Comparison of ENCODE assay signal across 8 mouse cellular contexts in genomic region chr11:75733227-75733940, GRCm38 (mm10). TPM values are rescaled to one million over a fixed set of nuclear protein-coding genes. Genes with fewer than 3 reads are reported as not detected.
A peak's percentile ranks its signal among the peaks of the same experiment; 100 is the strongest.
DNase-seq lines count a peak whose midpoint lies in the region; ATAC-seq and TF ChIP-seq lines count a peak whose summit lies in the region.

No protein-coding gene starts in this region.

- peak; percentile 73 for ATAC-seq in intestine, embryonic 14.5 days (replicated peaks; ENCODE audit: low FRiP score, low TSS enrichment, low read depth)
- ATAC-seq in midbrain, postnatal 0 days (ENCODE audit: low FRiP score) = peak; percentile 72
- ATAC-seq in stomach, embryonic 15.5 days (ENCODE audit: insufficient read depth, low FRiP score, low read depth) = peak; percentile 63

- peaks cover 13% of the 10 kb centered on the region for H3K4me1 ChIP-seq in cortical plate, adult 2 months (ENCODE audit: control insufficient read depth, insufficient read depth, low read length)
- peaks cover 37% of the 10 kb centered on the region for H3K4me1 ChIP-seq in intestine, embryonic 14.5 days (replicated peaks; ENCODE audit: control insufficient read depth, insufficient read depth, low read length)
- H3K4me1 ChIP-seq in liver, adult 2 months (ENCODE audit: control insufficient read depth, insufficient read depth, low read length) = peaks cover 24% of the 10 kb centered on the region
- peaks cover 12% of the 10 kb centered on the region; the same call in 1 of the 2 replicates for H3K4me1 ChIP-seq in midbrain, postnatal 0 days (ENCODE audit: insufficient read depth, low read length)
- peaks cover 25% of the 10 kb centered on the region for H3K4me1 ChIP-seq in stomach, embryonic 15.5 days

- H3K4me3 ChIP-seq in cortical plate, adult 2 months (ENCODE audit: insufficient read depth, low read length) = peak overlapping the region; percentile 49
- H3K4me3 ChIP-seq in intestine, embryonic 14.5 days (ENCODE audit: low read depth, low read length) = peak overlapping the region; percentile 72
- peak overlapping the region; percentile 88 for H3K4me3 ChIP-seq in liver, adult 2 months (ENCODE audit: insufficient read depth, low read depth, low read length)
- H3K4me3 ChIP-seq in midbrain, postnatal 0 days (ENCODE audit: low read depth, low read length) = peak overlapping the region; percentile 85
- H3K4me3 ChIP-seq in stomach, embryonic 15.5 days (replicated peaks) = peak overlapping the region; percentile 88

- TF ChIP-seq CTCF in cortical plate, adult 2 months (IDR thresholded peaks at IDR 0.05; ENCODE audit: extremely low read depth, insufficient read depth, low read length) = no peak
- TF ChIP-seq CTCF in liver, adult 2 months (IDR thresholded peaks at IDR 0.05; ENCODE audit: low read depth, low read length) = no peak
- TF ChIP-seq CTCF in midbrain, postnatal 0 days (IDR thresholded peaks at IDR 0.05) = peak; percentile 9; the same call in 1 of the 2 replicates

- 2% methylated on average over 51 of the region's 52 CpGs for WGBS in intestine, embryonic 14.5 days
- WGBS in liver, adult 2 months = under 1% methylated on average over 50 of the region's 52 CpGs
- under 1% methylated on average over 45 of the region's 52 CpGs for WGBS in midbrain, postnatal 0 days
- under 1% methylated on average over 44 of the region's 52 CpGs for WGBS in stomach, embryonic 15.5 days

- H3K9ac ChIP-seq in intestine, embryonic 14.5 days (ENCODE audit: low read length) = peak overlapping the region; percentile 98
- peak overlapping the region; percentile 89 for H3K9ac ChIP-seq in liver, adult 2 months (ENCODE audit: low read depth, low read length)
- peak overlapping the region; percentile 98 for H3K9ac ChIP-seq in midbrain, postnatal 0 days (replicated peaks; ENCODE audit: low read length, poor library complexity, severe bottlenecking)
- H3K9ac ChIP-seq in stomach, embryonic 15.5 days = peak overlapping the region; percentile 97

- peak; percentile 71 for DNase-seq in layer of hippocampus, adult 11-12 months (ENCODE audit: low spot score)
- DNase-seq in layer of hippocampus, postnatal 25 days (ENCODE audit: extremely low spot score in 1 of 2, low spot score in 1 of 2) = no peak
- DNase-seq in gastrocnemius, postnatal 25 days = peak; percentile 77
- no peak for DNase-seq in intestine, embryonic 14.5 days (ENCODE audit: low spot score)
- no peak for DNase-seq in liver, adult 2 months (ENCODE audit: extremely low read depth, low read depth, low spot score)
- peak; percentile 53 for DNase-seq in midbrain, postnatal 0 days (ENCODE audit: low spot score)

- H3K27me3 ChIP-seq in intestine, embryonic 14.5 days (replicated peaks; ENCODE audit: control insufficient read depth, insufficient read depth, low read length) = no peaks in the 10 kb centered on the region
- H3K27me3 ChIP-seq in liver, adult 2 months (ENCODE audit: control insufficient read depth, insufficient read depth, low read length) = no peaks in the 10 kb centered on the region
- H3K27me3 ChIP-seq in midbrain, postnatal 0 days (ENCODE audit: insufficient read depth, low read length) = no peaks in the 10 kb centered on the region
- H3K27me3 ChIP-seq in stomach, embryonic 15.5 days (replicated peaks) = no peaks in the 10 kb centered on the region

- peaks cover 7% of the 10 kb centered on the region for H3K36me3 ChIP-seq in intestine, embryonic 14.5 days (ENCODE audit: control insufficient read depth, insufficient read depth, low read length)
- H3K36me3 ChIP-seq in liver, adult 2 months (ENCODE audit: control insufficient read depth, insufficient read depth, low read length) = no peaks in the 10 kb centered on the region
- no peaks in the 10 kb centered on the region for H3K36me3 ChIP-seq in midbrain, postnatal 0 days (ENCODE audit: insufficient read depth, low read length)
- H3K36me3 ChIP-seq in stomach, embryonic 15.5 days = no peaks in the 10 kb centered on the region

- no peak for TF ChIP-seq POLR2A in cortical plate, adult 2 months (IDR thresholded peaks at IDR 0.05; ENCODE audit: extremely low read depth, insufficient read depth, low read length)
- TF ChIP-seq POLR2A in liver, adult 2 months (IDR thresholded peaks at IDR 0.05; ENCODE audit: extremely low read depth, insufficient read depth, low read length) = no peak

- peaks cover 34% of the 10 kb centered on the region; the same call in 1 of the 2 replicates for H3K79me2 ChIP-seq in liver, adult 2 months (ENCODE audit: control insufficient read depth, insufficient read depth, low read length)

- peak overlapping the region; percentile 97 for H3K27ac ChIP-seq in cortical plate, adult 2 months (ENCODE audit: insufficient read depth, low read length)
- peak overlapping the region; percentile 96 for H3K27ac ChIP-seq in intestine, embryonic 14.5 days (ENCODE audit: low read depth)
- H3K27ac ChIP-seq in liver, adult 2 months (replicated peaks; ENCODE audit: insufficient read depth, low read depth, low read length) = peak overlapping the region; percentile 94
- H3K27ac ChIP-seq in midbrain, postnatal 0 days (ENCODE audit: low read depth, low read length) = peak overlapping the region; percentile 100
- H3K27ac ChIP-seq in stomach, embryonic 15.5 days = peak overlapping the region; percentile 98

- peak overlapping the region; percentile 98 for H3K4me2 ChIP-seq in intestine, embryonic 14.5 days (ENCODE audit: low read length)
- peak overlapping the region; percentile 73 for H3K4me2 ChIP-seq in midbrain, postnatal 0 days (ENCODE audit: low read depth, low read length, poor library complexity, severe bottlenecking)
- H3K4me2 ChIP-seq in stomach, embryonic 15.5 days = peak overlapping the region; percentile 81

- H3K9me3 ChIP-seq in intestine, embryonic 14.5 days (ENCODE audit: control insufficient read depth, low read length) = no peaks in the 10 kb centered on the region
- no peaks in the 10 kb centered on the region for H3K9me3 ChIP-seq in midbrain, postnatal 0 days (ENCODE audit: low read length)
- H3K9me3 ChIP-seq in stomach, embryonic 15.5 days = no peaks in the 10 kb centered on the region

RNA-seq across cellular contexts. Expression of gene Ywhae, which starts 0.7 kb away (rescaled TPM):
- 1,000 to 10,000 TPM; 1,088 to 1,203 TPM for total RNA-seq in layer of hippocampus, postnatal 25 days (2021)
- 955 and 987 TPM in 2 replicates for polyA plus RNA-seq in cortical plate, adult 2 months (2012; rRNA removed)
- total RNA-seq in gastrocnemius, postnatal 25 days (2021) = 100 to 1,000 TPM; 482 to 493 TPM
- 888 and 941 TPM in 2 replicates for polyA plus RNA-seq in intestine, embryonic 14.5 days (2014; fragmentation: Nextera tagmentation; extraction: Ambion mirVana)
- 74.6 and 87.7 TPM in 2 replicates for total RNA-seq in liver, adult 2 months (2014; rRNA removed)
- polyA plus RNA-seq in liver, adult 2 months (2012; rRNA removed) = 90.7 and 96.7 TPM in 2 replicates
- 341 and 436 TPM in 2 replicates for total RNA-seq in midbrain, postnatal 0 days (2014; rRNA removed)
- polyA plus RNA-seq in midbrain, postnatal 0 days (2015; fragmentation: Nextera tagmentation; extraction: Ambion mirVana) = 1,643 and 1,657 TPM in 2 replicates
- polyA plus RNA-seq in stomach, embryonic 15.5 days (2015; fragmentation: Nextera tagmentation; extraction: Ambion mirVana) = 701 and 790 TPM in 2 replicates

RNA-seq across cellular contexts. Expression of gene Crk, which starts 54.3 kb away (rescaled TPM):
- 100 to 1,000 TPM; 118 to 134 TPM for total RNA-seq in layer of hippocampus, postnatal 25 days (2021)
- 80.5 and 82.5 TPM in 2 replicates for polyA plus RNA-seq in cortical plate, adult 2 months (2012; rRNA removed)
- total RNA-seq in gastrocnemius, postnatal 25 days (2021) = 10 to 100 TPM; 39.7 to 44.7 TPM
- polyA plus RNA-seq in intestine, embryonic 14.5 days (2014; fragmentation: Nextera tagmentation; extraction: Ambion mirVana) = 101 and 106 TPM in 2 replicates
- total RNA-seq in liver, adult 2 months (2014; rRNA removed) = 50.5 and 51.1 TPM in 2 replicates
- 47.7 and 57.5 TPM in 2 replicates for polyA plus RNA-seq in liver, adult 2 months (2012; rRNA removed)
- total RNA-seq in midbrain, postnatal 0 days (2014; rRNA removed) = 79.5 and 90.1 TPM in 2 replicates
- polyA plus RNA-seq in midbrain, postnatal 0 days (2015; fragmentation: Nextera tagmentation; extraction: Ambion mirVana) = 71.6 and 75.0 TPM in 2 replicates
- 108 and 116 TPM in 2 replicates for polyA plus RNA-seq in stomach, embryonic 15.5 days (2015; fragmentation: Nextera tagmentation; extraction: Ambion mirVana)

Comparison
In these comparisons a context has a peak if more than half of its experiments do, and no peak if none do; other contexts are left out.
1. DNase-seq: peak in layer of hippocampus, adult 11-12 months (single experiment), gastrocnemius, postnatal 25 days (single experiment) and midbrain, postnatal 0 days (single experiment); none in layer of hippocampus, postnatal 25 days (0 of 2), intestine, embryonic 14.5 days (single experiment) and liver, adult 2 months (single experiment).
2. Peak in every context shown above with its lines, with median percentiles within 50 percentile points of each other: H3K27ac ChIP-seq, H3K4me3 ChIP-seq, ATAC-seq, H3K4me2 ChIP-seq and H3K9ac ChIP-seq.